Mouse (Mus musculus) small intestine, adult 2 months (tissue): ENCODE measurements at regions not wholly inside any gene's neighbourhood (a gene's known extent, or its start where the extent isn't known, plus 50 kb on each side); places are given as distances from the start of the nearest gene placed in this dataset.

ENCODE experiments used
- H3K27ac ChIP-seq: fragments of 200-500 bp; 2 replicates; pipeline ENCODE4 v1.5.1; 2012; ENCODE audit warnings: low read depth, low read length, control low read depth, inconsistent platforms; ENCODE audit not compliant: insufficient read depth
- H3K27me3 ChIP-seq: fragments of 200-500 bp; 2 replicates; pipeline ENCODE4 v1.6.1; 2012; ENCODE audit warnings: mild to moderate bottlenecking, moderate library complexity, low read length, inconsistent platforms; ENCODE audit not compliant: control insufficient read depth, insufficient read depth
- H3K36me3 ChIP-seq: fragments of 200-500 bp; 2 replicates; pipeline ENCODE4 v1.6.1; 2012; ENCODE audit warnings: mild to moderate bottlenecking, low read length, control low read depth, inconsistent platforms; ENCODE audit not compliant: control insufficient read depth, insufficient read depth
- H3K4me1 ChIP-seq: fragments of 200-500 bp; 2 replicates; pipeline ENCODE4 v1.6.1; 2012; ENCODE audit warnings: low read length, inconsistent platforms, mixed read lengths; ENCODE audit not compliant: control insufficient read depth, insufficient read depth, insufficient read length
- H3K4me3 ChIP-seq: fragments of 200-500 bp; 2 replicates; pipeline ENCODE4 v1.5.1; 2012; ENCODE audit warnings: low read depth, mild to moderate bottlenecking, control low read depth, inconsistent platforms, low read length, moderate library complexity
- CTCF ChIP-seq: fragments of 200-500 bp; IDR thresholded peaks from 2 replicates; pipeline ENCODE4 v1.5.1; 2012; ENCODE audit warnings: low read depth, mild to moderate bottlenecking, control low read depth, inconsistent platforms, low read length, moderate library complexity, mixed read lengths; ENCODE audit not compliant: insufficient replicate concordance, insufficient read length; ENCODE audit errors: extremely low read depth
- POLR2A ChIP-seq: fragments of 200-500 bp; IDR thresholded peaks from 2 replicates; pipeline ENCODE4 v1.6.1; 2012; ENCODE audit warnings: low read depth, mild to moderate bottlenecking, control low read depth, inconsistent platforms, low read length, moderate library complexity
- WGBS: fragments of 180-500 bp; shearing (Covaris S2); methylation state at CpG from one replicate; pipeline ENCODE4 v1.1.7; 2018; 5-methylcytosine and 5-hydroxymethylcytosine counted together

- no peaks in the 10 kb centered on the region for H3K36me3 ChIP-seq
- 79% methylated on average over 6 of the region's 6 CpGs for WGBS
- H3K27ac ChIP-seq = no peak overlapping the region
- TF ChIP-seq POLR2A (no peak), CTCF (no peak)
- H3K4me1 ChIP-seq = no peaks in the 10 kb centered on the region
- no peak overlapping the region for H3K4me3 ChIP-seq
- no peaks in the 10 kb centered on the region for H3K27me3 ChIP-seq
Observed at GRCm38 (mm10) chr8:49631286-49631685, 787.5 kb upstream of the Tenm3 start.

- Histone ChIP-seq H3K4me1 (no peaks in the 10 kb centered on the region), H3K27ac (no peak overlapping the region), H3K4me3 (no peak overlapping the region), H3K27me3 (no peaks in the 10 kb centered on the region), H3K36me3 (no peaks in the 10 kb centered on the region)
- 45% methylated on average over 10 of the region's 10 CpGs for WGBS
- no peak for TF ChIP-seq CTCF
- TF ChIP-seq POLR2A = no peak
Observed at GRCm38 (mm10) chr8:49627966-49628495, 784.3 kb upstream of the Tenm3 start.

GRCm38 (mm10) chr8:49595501-49595900 is 751.8 kb upstream of the Tenm3 start:
- H3K4me3 ChIP-seq = no peak overlapping the region
- WGBS = 83% methylated on average over 2 of the region's 2 CpGs
- no peaks in the 10 kb centered on the region for H3K36me3 ChIP-seq
- H3K27ac ChIP-seq = no peak overlapping the region
- H3K4me1 ChIP-seq = no peaks in the 10 kb centered on the region
- H3K27me3 ChIP-seq = no peaks in the 10 kb centered on the region
- no peak for TF ChIP-seq POLR2A
- TF ChIP-seq CTCF = no peak

DNA sequence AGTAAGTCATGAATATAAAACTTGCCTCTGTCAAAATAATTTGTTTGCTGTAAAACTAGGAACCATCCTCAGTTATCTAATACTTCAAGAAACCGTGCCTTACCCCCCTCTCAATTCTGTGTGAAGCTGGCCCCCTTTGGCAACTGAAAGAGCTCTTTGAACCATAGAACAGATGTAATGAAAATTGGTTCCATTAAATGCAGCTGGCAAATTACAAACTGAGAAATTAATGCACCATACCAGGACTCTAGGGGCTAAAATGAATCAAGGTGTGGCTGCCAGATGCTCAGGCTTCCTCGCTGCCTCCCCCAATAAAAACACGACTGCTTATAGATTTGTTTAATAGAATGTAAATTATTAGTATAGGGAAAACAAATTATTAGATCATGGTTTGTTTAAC is 723.7 kb upstream of the Tenm3 start:
- Histone ChIP-seq H3K4me3 (no peak overlapping the region), H3K36me3 (no peaks in the 10 kb centered on the region), H3K27me3 (no peaks in the 10 kb centered on the region), H3K27ac (no peak overlapping the region), H3K4me1 (no peaks in the 10 kb centered on the region)
- TF ChIP-seq POLR2A (no peak), CTCF (no peak)
- 51% methylated on average over 3 of the region's 3 CpGs for WGBS

DNA sequence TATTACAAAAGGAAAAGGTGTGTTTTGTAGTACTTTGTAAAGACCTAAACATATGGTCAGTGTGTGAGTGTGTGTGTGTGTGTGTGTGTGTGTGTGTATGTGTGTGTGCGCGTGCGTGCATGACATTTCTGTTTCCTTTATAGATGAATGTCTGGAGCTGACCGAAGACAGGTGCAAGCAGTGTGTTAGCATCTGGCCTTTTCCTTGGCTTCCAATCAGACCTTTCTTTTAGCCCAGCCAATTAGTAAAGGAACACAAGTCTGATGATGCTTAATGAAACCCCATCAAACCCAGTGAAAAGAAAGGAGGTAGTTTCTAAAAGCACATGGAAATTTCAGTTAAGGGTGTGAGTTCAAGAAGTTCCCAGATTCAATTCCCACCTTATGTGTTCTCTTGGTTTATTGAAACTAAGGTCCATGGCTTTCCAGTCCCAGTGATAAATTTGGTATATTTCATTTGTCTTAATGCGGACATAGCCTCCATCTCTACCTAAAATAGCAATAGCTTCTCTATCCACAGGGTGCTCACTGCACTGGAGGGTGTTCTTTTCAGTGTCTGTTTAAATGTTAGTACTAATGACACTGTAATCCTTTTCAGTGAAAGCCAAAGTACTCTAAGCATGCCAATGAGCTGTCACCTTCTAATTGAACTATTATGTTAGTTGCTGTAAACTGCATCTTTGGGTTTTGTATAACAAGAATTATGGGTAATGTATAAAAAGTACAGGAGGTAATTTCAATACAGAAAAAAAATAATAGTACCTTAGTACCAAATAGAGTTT is 719.9 kb upstream of the Tenm3 start:
- 88% methylated on average over 5 of the region's 5 CpGs for WGBS
- no peak overlapping the region for H3K4me3 ChIP-seq

DNA sequence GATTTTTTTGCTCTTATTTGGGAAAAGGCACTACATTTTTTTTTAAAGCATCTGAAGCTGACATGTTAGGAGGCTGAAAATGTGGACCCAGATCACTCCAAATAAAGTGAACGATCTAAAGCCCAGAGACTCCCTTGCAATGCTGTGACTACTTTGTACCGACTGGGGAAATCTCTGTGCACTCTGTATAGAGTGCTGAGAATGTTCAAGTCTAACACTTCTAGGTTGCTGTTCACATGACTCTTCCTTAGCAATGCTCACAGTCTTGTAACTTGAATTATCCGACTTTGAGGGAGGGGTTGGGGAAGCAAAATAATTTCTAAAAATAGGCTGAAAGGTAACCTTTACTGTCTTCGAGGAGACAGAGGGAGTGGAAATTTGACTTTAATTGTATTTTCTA is 719.2 kb upstream of the Tenm3 start:
- Histone ChIP-seq H3K27me3 (no peaks in the 10 kb centered on the region), H3K36me3 (no peaks in the 10 kb centered on the region), H3K27ac (no peak overlapping the region), H3K4me3 (no peak overlapping the region), H3K4me1 (no peaks in the 10 kb centered on the region)
- no peak for TF ChIP-seq POLR2A
- no peak for TF ChIP-seq CTCF
- 77% methylated on average over 4 of the region's 4 CpGs for WGBS

More for the DNA sequence above, 719.9 kb upstream of the Tenm3 start:
- Histone ChIP-seq H3K27me3 (no peaks in the 10 kb centered on the region), H3K27ac (no peak overlapping the region), H3K4me1 (no peaks in the 10 kb centered on the region), H3K36me3 (no peaks in the 10 kb centered on the region)
- TF ChIP-seq POLR2A (no peak), CTCF (no peak)

DNA sequence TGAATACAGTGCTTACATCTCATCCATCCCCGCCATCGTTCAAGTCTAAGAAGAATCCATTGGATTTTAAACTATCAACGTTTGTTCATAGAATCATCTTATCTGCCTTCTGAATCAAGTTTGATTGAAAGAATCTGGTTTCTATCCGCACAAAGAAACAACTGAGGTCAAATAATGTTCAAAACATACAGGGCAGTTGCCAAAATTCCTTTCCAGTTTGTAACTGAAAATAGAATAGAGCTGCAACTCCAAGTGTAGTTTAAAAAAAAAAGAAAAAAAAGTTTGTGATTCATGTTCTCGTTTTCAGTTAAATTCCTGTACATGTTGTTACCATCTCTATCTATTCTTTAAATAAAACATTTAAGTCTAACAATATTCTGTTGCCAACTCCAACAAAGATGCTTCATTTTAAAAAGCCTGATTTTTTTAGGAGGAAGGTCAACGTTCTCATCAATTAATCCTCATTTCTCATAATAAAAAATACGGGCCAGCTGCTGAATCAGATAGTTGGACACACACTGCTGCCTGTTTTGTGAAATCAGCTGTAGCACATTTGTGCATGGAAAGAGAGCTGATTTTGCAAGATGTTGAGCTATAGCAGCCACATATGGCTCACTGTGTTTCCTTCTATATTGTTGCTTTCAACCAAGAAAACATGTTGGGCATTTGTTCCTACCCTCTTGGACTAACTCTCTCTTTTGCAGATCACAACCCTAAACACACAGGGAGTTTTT is 712.1 kb upstream of the Tenm3 start:
- WGBS = 63% methylated on average over 7 of the region's 7 CpGs
- Histone ChIP-seq H3K36me3 (no peaks in the 10 kb centered on the region), H3K4me1 (no peaks in the 10 kb centered on the region), H3K27ac (no peak overlapping the region), H3K4me3 (no peak overlapping the region), H3K27me3 (no peaks in the 10 kb centered on the region)
- TF ChIP-seq POLR2A = no peak
- TF ChIP-seq CTCF = no peak
